Comparison of ENCODE assay signal across 8 mouse cellular contexts in genomic region chr2:18048453-18049075, GRCm38 (mm10). TPM values are rescaled to one million over a fixed set of nuclear protein-coding genes. Genes with fewer than 3 reads are reported as not detected.
DNase-seq lines count a peak whose midpoint lies in the region; ATAC-seq and TF ChIP-seq lines count a peak whose summit lies in the region.

Skida1 (minus strand) TSS chr2:18049051.

- peaks cover 24% of the 10 kb centered on the region for H3K4me1 ChIP-seq in hindbrain, embryonic 12.5 days
- H3K4me1 ChIP-seq in limb, embryonic 14.5 days (ENCODE audit: control insufficient read depth, insufficient read depth, low read length) = peaks cover 25% of the 10 kb centered on the region

- no peak for DNase-seq in left cerebral cortex, postnatal 4 days
- DNase-seq in left cerebral cortex, postnatal 10 days (ENCODE audit: extremely low spot score in 1 of 2, low spot score in 2 of 2) = no peak
- DNase-seq in embryo, embryonic 9.5 days (ENCODE audit: extremely low spot score) = peak; percentile 81
- DNase-seq in limb, embryonic 14.5 days (ENCODE audit: low spot score) = peak; percentile 81
- peak; percentile 78 for DNase-seq in retina, postnatal 1 day
- no peak for DNase-seq in right cerebral cortex, adult 18-20 months
- DNase-seq in left cerebral cortex, postnatal 25 days (ENCODE audit: low spot score in 2 of 2) = no peak

- H3K9ac ChIP-seq in hindbrain, embryonic 12.5 days = peak within 1 kb of the TSS; percentile 100
- peak within 1 kb of the TSS; percentile 100 for H3K9ac ChIP-seq in limb, embryonic 14.5 days (ENCODE audit: low read depth, low read length, severe bottlenecking)

- peak within 1 kb of the TSS; percentile 100 for H3K27ac ChIP-seq in hindbrain, embryonic 12.5 days
- H3K27ac ChIP-seq in limb, embryonic 14.5 days (replicated peaks; ENCODE audit: low read depth, low read length) = peak within 1 kb of the TSS; percentile 100

- H3K4me2 ChIP-seq in hindbrain, embryonic 12.5 days (replicated peaks) = peak within 1 kb of the TSS; percentile 82
- peak within 1 kb of the TSS; percentile 89 for H3K4me2 ChIP-seq in limb, embryonic 14.5 days (replicated peaks; ENCODE audit: low read depth, low read length, severe bottlenecking)

- no peaks in the 10 kb centered on the region for H3K9me3 ChIP-seq in hindbrain, embryonic 12.5 days (replicated peaks)
- no peaks in the 10 kb centered on the region for H3K9me3 ChIP-seq in limb, embryonic 14.5 days (ENCODE audit: control insufficient read depth, low read length)

- no peaks in the 10 kb centered on the region for H3K36me3 ChIP-seq in hindbrain, embryonic 12.5 days
- no peaks in the 10 kb centered on the region for H3K36me3 ChIP-seq in limb, embryonic 14.5 days (ENCODE audit: control insufficient read depth, insufficient read depth, low read length)

- H3K4me3 ChIP-seq in hindbrain, embryonic 12.5 days = peak within 1 kb of the TSS; percentile 100
- peak within 1 kb of the TSS; percentile 96 for H3K4me3 ChIP-seq in limb, embryonic 14.5 days (replicated peaks; ENCODE audit: low read length)

- WGBS in hindbrain, embryonic 12.5 days = 0% methylated on average over 17 of the region's 17 CpGs
- under 1% methylated on average over 17 of the region's 17 CpGs for WGBS in limb, embryonic 14.5 days

- ATAC-seq in hindbrain, embryonic 12.5 days (ENCODE audit: low FRiP score) = peak; percentile 82
- peak; percentile 38 for ATAC-seq in limb, embryonic 14.5 days (ENCODE audit: low FRiP score, low read depth)

- no peak for TF ChIP-seq POLR2A in limb, embryonic 14.5 days (IDR thresholded peaks at IDR 0.05; ENCODE audit: borderline replicate concordance, extremely low read depth, insufficient read depth, insufficient read length)

- no peaks in the 10 kb centered on the region for H3K27me3 ChIP-seq in hindbrain, embryonic 12.5 days
- no peaks in the 10 kb centered on the region for H3K27me3 ChIP-seq in limb, embryonic 14.5 days (ENCODE audit: control insufficient read depth, insufficient read depth, low read length)

- intact Hi-C loops in left cerebral cortex, postnatal 4 days (cut with DNase I) = loop anchor here (10.0 kb wide), 1 partner anchor 1226 kb away; no protein-coding TSS in a partner anchor
- intact Hi-C loops in left cerebral cortex, postnatal 10 days (cut with DNase I) = no loop called here
- intact Hi-C loops in left cerebral cortex, postnatal 25 days (cut with DNase I) = loop anchor here (1.0 to 5.0 kb wide), 2 partner anchors 8 to 644 kb away; partner anchors contain the start of gene Spag6

RNA-seq across cellular contexts. Expression of gene Skida1, which starts in this region (rescaled TPM):
- total RNA-seq in left cerebral cortex, postnatal 4 days (2021) = 10 to 100 TPM; 11.6 to 13.9 TPM
- total RNA-seq in left cerebral cortex, postnatal 10 days (2021) = 1 to 10 TPM; 6.7 to 8.2 TPM
- polyA plus RNA-seq in hindbrain, embryonic 12.5 days (2016; fragmentation: Nextera tagmentation; extraction: Ambion mirVana) = 17.7 and 19.4 TPM in 2 replicates
- polyA plus RNA-seq in limb, embryonic 14.5 days (2012; rRNA removed) = 18.7 and 19.0 TPM in 2 replicates
- polyA plus RNA-seq in limb, embryonic 14.5 days (2014; fragmentation: Nextera tagmentation; extraction: Ambion mirVana) = 7.9 and 8.2 TPM in 2 replicates
- total RNA-seq in left cerebral cortex, postnatal 25 days (2021) = 1 to 10 TPM; 7.5 to 8.3 TPM

Comparison
In these comparisons a context has a peak if more than half of its experiments do, and no peak if none do; other contexts are left out.
1. DNase-seq: peak in embryo, embryonic 9.5 days (single experiment), limb, embryonic 14.5 days (single experiment) and retina, postnatal 1 day (single experiment); none in left cerebral cortex, postnatal 4 days (single experiment), left cerebral cortex, postnatal 10 days (0 of 2), right cerebral cortex, adult 18-20 months (single experiment) and left cerebral cortex, postnatal 25 days (0 of 2).